Mouse (Mus musculus): ENCODE measurements around the gene 2410137M14Rik. TPM values are rescaled to one million over a fixed set of nuclear protein-coding genes. Genes with fewer than 3 reads are reported as not detected.
"Not testable (repeated sequence)": the region's sequence is repeated elsewhere in the genome, so short reads cannot be mapped to it uniquely, and the experiment has no call there.

The 2410137M14Rik gene
- polyA plus RNA-seq, 1 experiment = not detected

DNA sequence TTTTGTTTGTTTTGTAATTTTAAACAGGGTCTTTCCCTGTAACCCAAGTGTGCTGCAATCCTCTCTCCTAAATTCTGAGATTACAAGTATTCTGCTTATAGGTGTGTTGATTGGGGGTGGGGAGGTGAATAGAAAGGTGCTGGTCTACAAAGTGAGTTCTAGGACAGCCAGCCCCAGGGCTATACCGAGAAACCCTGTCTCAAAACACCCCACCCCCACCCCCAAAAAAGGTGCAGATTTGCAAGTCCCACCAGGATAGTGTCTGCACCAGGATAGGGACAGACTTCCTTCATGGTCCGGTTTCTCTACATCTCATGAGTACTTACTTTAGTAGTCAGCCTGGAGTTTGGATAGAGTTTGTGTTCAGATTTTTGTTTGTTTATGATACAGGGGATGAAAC, 17.4 kb upstream of the 2410137M14Rik start:
- no peak for TF ChIP-seq CTCF (IDR thresholded peaks at IDR 0.05; ENCODE audit: insufficient read depth, low read depth, low read length)
- WGBS = 86% methylated on average over 2 of the region's 2 CpGs
- H3K4me1 ChIP-seq (ENCODE audit: control insufficient read depth, insufficient read depth, low read length) = peaks cover 8% of the 10 kb centered on the region
- H3K27ac ChIP-seq (ENCODE audit: insufficient read depth, low read depth, low read length) = no peak overlapping the region
- H3K4me3 ChIP-seq (ENCODE audit: insufficient read depth, low read depth, low read length) = no peak overlapping the region

DNA sequence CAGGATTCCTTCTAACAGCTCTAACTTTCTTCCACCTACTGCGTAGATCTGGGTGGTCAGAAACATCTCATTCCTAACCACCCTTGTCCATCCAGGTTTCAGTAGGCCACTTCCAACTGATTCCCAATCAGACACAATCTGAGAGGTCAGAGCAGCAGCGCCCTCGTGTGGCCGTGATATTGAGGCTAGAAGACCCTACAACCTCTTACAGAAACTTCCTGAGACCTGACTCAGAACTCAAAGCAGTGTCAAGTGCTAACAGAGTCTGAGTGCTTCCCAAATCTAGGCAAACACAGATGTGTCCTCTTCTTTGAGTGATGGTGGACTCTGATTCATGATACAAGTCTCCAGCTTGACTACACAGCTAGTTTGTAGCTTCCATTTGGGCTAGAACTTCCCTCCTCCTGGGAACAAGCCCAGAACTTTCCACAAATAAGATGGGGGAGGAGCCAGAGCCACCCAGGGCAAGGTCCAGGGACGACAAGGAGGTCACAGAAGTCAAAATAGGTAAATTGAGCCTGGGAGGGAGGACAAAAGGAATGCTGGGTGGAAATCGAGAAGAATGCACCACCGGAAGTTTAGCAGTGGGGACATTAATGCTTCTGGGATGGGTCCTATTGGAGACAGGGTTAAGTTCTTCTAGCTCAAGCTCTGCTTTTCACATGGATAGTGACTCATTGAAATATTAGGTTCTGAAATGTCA, 16.1 kb upstream of the 2410137M14Rik start:
- H3K4me1 ChIP-seq (ENCODE audit: control insufficient read depth, insufficient read depth, low read length) = no peaks in the 10 kb centered on the region
- TF ChIP-seq POLR2A (IDR thresholded peaks at IDR 0.05; ENCODE audit: insufficient read depth, low read depth, low read length) = no peak
- no peak for TF ChIP-seq CTCF (IDR thresholded peaks at IDR 0.05; ENCODE audit: insufficient read depth, low read depth, low read length)
- H3K4me3 ChIP-seq (ENCODE audit: insufficient read depth, low read depth, low read length) = no peak overlapping the region
- 33% methylated on average over 7 of the region's 7 CpGs for WGBS
- no peak overlapping the region for H3K27ac ChIP-seq (ENCODE audit: insufficient read depth, low read depth, low read length)

DNA sequence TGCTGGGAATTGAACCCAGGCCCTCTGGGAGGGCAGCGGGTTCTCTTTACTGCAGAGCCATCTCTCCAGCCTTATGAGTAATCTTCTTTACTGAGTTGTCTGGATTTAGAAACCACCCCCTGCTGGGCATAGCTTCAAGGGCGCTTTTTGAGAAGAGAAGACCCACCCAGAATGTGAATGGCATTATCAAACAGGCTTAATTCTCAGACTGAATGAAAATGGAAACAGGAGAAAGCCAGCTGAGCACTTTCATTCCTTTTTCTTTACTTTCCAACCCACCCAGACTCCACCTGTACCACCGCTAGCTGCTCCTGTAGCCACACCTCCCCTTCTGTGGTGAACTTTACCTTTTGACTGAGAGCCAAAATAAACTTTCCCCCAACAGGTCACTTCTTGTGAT, 14.4 kb upstream of the 2410137M14Rik start:
- WGBS = 64% methylated on average over 3 of the region's 3 CpGs

GRCm38 (mm10) chr17:36994528-36994927, 13.5 kb upstream of the 2410137M14Rik start:
- WGBS = 90% methylated on average over 2 of the region's 2 CpGs
- H3K4me1 ChIP-seq (ENCODE audit: control insufficient read depth, insufficient read depth, low read length) = no peaks in the 10 kb centered on the region
- no peak overlapping the region for H3K4me3 ChIP-seq (ENCODE audit: insufficient read depth, low read depth, low read length)
- no peak overlapping the region for H3K27ac ChIP-seq (ENCODE audit: insufficient read depth, low read depth, low read length)
- TF ChIP-seq CTCF (IDR thresholded peaks at IDR 0.05; ENCODE audit: insufficient read depth, low read depth, low read length) (no peak), POLR2A (IDR thresholded peaks at IDR 0.05; ENCODE audit: insufficient read depth, low read depth, low read length) (no peak)

More for the DNA sequence above, 14.4 kb upstream of the 2410137M14Rik start:
- TF ChIP-seq CTCF (IDR thresholded peaks at IDR 0.05; ENCODE audit: insufficient read depth, low read depth, low read length) (no peak), POLR2A (IDR thresholded peaks at IDR 0.05; ENCODE audit: insufficient read depth, low read depth, low read length) (no peak)
- H3K4me1 ChIP-seq (ENCODE audit: control insufficient read depth, insufficient read depth, low read length) = no peaks in the 10 kb centered on the region
- no peak overlapping the region for H3K27ac ChIP-seq (ENCODE audit: insufficient read depth, low read depth, low read length)
- H3K4me3 ChIP-seq (ENCODE audit: insufficient read depth, low read depth, low read length) = no peak overlapping the region

DNA sequence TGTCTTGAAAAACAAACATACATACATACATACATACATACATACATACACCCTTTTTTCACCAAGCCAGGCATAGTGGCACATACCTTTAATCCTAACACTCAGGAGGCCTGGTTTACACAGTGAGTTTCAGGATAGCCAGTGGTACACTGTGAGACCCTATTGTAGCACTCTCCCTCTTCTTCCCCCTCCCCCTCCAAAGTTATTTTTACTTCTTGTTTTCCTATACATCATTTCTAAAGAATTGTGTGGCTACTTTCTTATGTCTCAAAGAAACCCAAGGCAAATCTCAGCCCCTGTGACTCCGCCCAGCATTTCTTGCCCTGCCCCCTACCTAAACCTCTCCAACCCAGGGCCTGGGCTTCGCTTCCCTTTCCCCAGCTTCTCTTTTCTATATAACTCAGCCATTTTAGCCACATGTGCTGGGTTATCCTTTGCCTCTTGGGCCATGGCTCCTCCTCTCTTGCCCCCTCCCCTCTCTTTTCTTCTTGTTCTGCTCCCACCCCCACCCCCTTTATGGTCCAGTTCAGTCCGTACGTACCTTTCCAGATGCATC, 12.8 kb upstream of the 2410137M14Rik start:
- H3K4me3 ChIP-seq (ENCODE audit: insufficient read depth, low read depth, low read length) = no peak overlapping the region
- no peaks in the 10 kb centered on the region for H3K4me1 ChIP-seq (ENCODE audit: control insufficient read depth, insufficient read depth, low read length)
- 95% methylated on average over 4 of the region's 4 CpGs for WGBS
- no peak overlapping the region for H3K27ac ChIP-seq (ENCODE audit: insufficient read depth, low read depth, low read length)
- no peak for TF ChIP-seq POLR2A (IDR thresholded peaks at IDR 0.05; ENCODE audit: insufficient read depth, low read depth, low read length)
- no peak for TF ChIP-seq CTCF (IDR thresholded peaks at IDR 0.05; ENCODE audit: insufficient read depth, low read depth, low read length)

DNA sequence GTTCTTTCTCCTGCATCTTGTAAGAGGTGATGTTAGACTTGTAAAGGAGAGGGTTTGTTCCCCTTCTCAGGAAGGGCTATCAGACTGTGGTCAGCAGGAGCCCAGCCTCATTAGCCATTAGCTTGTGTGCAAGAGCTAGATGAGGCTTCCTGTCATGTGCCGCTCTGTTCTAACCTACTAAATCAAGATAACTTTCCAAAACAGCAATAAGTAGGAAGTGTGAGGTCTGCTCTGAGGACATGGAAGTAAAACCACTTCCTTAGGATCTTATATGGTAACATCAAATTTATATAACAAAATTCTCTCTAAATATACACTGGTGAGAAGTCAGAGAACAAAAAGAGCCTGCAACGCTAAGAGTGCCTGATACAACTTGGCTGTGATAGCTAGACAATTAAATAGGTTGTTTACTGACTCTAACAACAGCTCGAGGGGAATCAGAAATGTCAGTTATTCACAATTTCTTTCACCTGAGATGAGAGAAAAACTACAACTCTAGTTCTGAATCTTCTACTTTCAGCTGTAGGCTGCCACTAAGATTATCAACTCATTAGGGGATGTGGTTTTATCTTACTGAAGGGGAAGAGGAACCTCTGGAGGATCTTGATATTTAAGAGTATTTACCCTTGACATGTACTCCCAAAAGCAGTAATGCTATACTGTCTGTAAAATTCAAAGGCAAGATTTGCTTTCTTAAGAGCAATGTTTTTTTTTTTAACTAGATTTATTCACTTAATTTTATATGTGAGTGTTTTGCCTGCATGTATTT, 11.5 kb upstream of the 2410137M14Rik start:
- no peak for TF ChIP-seq POLR2A (IDR thresholded peaks at IDR 0.05; ENCODE audit: insufficient read depth, low read depth, low read length)
- TF ChIP-seq CTCF (IDR thresholded peaks at IDR 0.05; ENCODE audit: insufficient read depth, low read depth, low read length) = no peak
- H3K27ac ChIP-seq (ENCODE audit: insufficient read depth, low read depth, low read length) = no peak overlapping the region
- 75% methylated on average over 3 of the region's 3 CpGs for WGBS

GRCm38 (mm10) chr17:36990630-36991029, 9.6 kb upstream of the 2410137M14Rik start:
- H3K27ac ChIP-seq (ENCODE audit: insufficient read depth, low read depth, low read length); H3K4me1 ChIP-seq (ENCODE audit: control insufficient read depth, insufficient read depth, low read length); H3K4me3 ChIP-seq (ENCODE audit: insufficient read depth, low read depth, low read length): not testable (repeated sequence)
- WGBS = 88% methylated on average over 6 of the region's 6 CpGs

More for the DNA sequence above, 11.5 kb upstream of the 2410137M14Rik start:
- H3K4me3 ChIP-seq (ENCODE audit: insufficient read depth, low read depth, low read length) = no peak overlapping the region
- H3K4me1 ChIP-seq (ENCODE audit: control insufficient read depth, insufficient read depth, low read length) = peaks cover 4% of the 10 kb centered on the region; the same call in 1 of the 2 replicates

DNA sequence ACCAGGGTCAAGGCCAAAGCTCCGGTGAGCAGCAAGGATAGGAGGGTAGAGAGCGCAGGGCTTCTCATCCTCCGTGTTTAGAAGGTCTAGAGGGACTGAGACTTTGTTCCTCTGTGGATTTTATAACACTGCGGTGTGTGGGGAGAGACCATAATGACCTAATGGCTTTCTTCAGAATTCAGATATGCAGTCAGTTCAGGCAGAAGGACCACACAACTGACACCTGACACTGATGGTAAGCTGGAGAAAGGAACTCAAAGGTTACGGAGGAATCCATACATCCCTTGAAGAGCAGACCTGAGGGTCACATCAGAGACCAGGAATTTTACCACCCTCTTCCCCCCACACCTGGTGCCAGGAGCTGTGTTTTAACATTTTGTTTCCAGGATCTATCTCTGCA, 8.4 kb upstream of the 2410137M14Rik start, which contains the start of gene H2-M5:
TSS of gene H2-M5 (minus strand) at position 101 of the 400 bp plus-strand sequence.
- Histone ChIP-seq H3K4me3 (ENCODE audit: insufficient read depth, low read depth, low read length) (no peak within 1 kb of the TSS), H3K27ac (ENCODE audit: insufficient read depth, low read depth, low read length) (no peak within 1 kb of the TSS), H3K4me1 (ENCODE audit: control insufficient read depth, insufficient read depth, low read length) (peaks cover 4% of the 10 kb centered on the region; the same call in 1 of the 2 replicates)
- no peak for TF ChIP-seq CTCF (IDR thresholded peaks at IDR 0.05; ENCODE audit: insufficient read depth, low read depth, low read length)
- 37% methylated on average over 5 of the region's 5 CpGs for WGBS

GRCm38 (mm10) chr17:36988475-36988874, 7.4 kb upstream of the 2410137M14Rik start:
- no peak overlapping the region for H3K4me3 ChIP-seq (ENCODE audit: insufficient read depth, low read depth, low read length)
- H3K27ac ChIP-seq (ENCODE audit: insufficient read depth, low read depth, low read length) = no peak overlapping the region
- peaks cover 4% of the 10 kb centered on the region; the same call in 1 of the 2 replicates for H3K4me1 ChIP-seq (ENCODE audit: control insufficient read depth, insufficient read depth, low read length)
- WGBS = 17% methylated on average over 24 of the region's 24 CpGs
- TF ChIP-seq POLR2A (IDR thresholded peaks at IDR 0.05; ENCODE audit: insufficient read depth, low read depth, low read length) (no peak), CTCF (IDR thresholded peaks at IDR 0.05; ENCODE audit: insufficient read depth, low read depth, low read length) (no peak)
